Mouse (Mus musculus): ENCODE results near the gene 4933417A18Rik.
"Not testable (repeated sequence)": the region's sequence is repeated elsewhere in the genome, so short reads cannot be mapped to it uniquely, and the experiment has no call there.

The 4933417A18Rik gene

DNA sequence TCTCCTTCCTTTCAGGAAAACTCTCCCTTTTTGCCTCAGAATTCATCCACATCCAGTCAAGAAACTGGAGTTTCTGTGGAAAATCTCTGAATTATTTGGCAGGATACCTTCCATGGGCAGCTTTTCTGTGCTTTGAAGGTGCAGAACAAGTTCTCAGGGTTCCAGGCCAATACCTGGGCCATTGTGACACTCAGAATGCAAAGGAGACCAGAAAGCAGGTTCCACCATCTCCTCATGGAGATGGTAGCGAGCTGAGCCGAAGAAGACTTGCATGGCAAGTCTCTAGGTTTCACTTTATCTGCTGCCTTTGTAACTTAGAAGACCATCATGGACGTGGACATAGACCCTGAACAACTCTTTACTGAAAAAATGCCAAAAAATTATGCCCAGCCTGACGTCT, at the start of gene 4933417A18Rik, which contains the start of gene Fam217a:
4933417A18Rik (plus strand) TSS at position 200 of the 400 bp plus-strand sequence.
Fam217a (minus strand) TSS at position 101 of the 400 bp plus-strand sequence.
- DNase-seq (ENCODE audit: low spot score) = no peak

DNA sequence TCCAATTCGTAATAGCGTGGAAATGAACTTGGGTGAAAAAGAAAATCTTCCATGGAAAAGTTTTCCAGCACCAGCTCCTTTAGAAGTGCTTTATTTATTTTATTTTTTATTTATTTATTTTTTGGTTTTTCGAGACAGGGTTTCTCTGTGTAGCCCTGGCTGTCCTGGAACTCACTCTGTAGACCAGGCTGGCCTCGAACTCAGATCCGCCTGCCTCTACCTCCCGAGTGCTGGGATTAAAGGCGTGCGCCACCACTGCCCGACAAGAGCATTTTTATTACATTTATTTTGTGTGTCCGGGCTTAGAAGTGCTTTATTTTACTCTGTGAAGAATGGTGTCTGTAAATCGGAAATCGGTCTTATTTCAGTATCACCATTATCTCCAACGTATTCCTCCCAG, 49.5 kb upstream of the 4933417A18Rik start:
- not testable (repeated sequence) for DNase-seq (ENCODE audit: low spot score)

DNA sequence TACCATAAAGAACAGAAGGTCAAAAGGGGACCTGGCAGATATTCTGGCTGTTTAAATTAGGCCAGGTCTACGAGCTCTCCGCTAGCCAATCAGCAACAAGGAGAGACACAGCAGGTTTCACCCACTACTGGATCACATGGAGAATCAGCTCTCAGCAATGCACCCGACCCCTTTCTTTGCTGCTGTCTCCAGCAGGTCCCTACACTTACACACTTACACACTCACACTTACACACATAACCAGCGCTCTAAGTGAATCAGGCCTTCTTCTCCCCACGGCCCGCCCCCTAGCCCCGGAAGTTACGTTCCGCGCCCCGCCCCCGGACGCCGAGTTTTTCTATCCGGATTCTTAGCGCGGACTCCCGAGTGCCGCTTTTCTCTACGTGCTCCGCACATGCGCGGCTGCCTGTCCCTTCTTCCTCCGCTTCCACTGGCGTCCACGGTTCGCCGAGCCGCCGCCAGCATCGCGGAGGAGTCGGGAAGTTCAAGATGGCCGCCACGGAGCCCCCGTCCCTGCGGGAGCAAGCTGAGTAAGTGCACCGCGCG, 49.0 kb upstream of the 4933417A18Rik start, which contains the start of gene Prpf4b:
Prpf4b (plus strand) TSS at position 137 of the 545 bp plus-strand sequence.
- DNase-seq (ENCODE audit: low spot score) = peak; percentile 94

DNA sequence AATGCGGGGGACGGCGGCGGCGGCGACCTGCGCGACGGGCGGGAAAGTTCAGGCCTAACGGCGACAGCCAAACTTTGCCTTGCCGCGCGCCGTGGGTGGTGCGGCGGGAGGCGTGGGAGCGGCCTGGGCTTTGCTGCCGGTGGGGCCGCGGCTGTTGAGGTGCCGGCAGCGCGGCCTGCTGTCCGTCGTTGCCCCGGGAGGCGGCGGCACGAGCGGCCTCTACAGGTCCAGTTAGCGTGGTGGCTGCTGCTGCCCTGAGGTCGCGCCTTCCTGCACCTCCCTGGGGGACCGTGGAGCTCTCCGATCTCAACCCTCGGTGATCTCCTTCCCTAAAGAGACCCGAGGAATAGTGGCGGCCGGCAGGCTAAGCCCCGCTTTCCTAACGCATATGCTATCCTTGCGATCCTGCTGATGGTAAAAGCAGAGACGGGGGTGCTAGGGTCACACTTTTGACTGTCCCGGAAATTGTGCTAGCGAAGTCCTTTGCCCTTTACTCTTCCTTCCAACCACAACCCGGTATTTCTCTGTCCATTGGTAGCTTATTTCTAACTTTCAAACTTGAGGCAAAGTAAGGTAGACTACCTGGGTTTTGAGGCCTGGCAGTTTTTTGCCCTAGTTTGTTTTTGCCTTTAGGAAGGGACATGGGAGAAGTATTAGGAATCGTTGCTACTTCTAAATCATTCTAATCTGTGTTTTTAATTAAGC, 48.3 kb upstream of the 4933417A18Rik start:
- DNase-seq (ENCODE audit: low spot score) = peak; percentile 76

DNA sequence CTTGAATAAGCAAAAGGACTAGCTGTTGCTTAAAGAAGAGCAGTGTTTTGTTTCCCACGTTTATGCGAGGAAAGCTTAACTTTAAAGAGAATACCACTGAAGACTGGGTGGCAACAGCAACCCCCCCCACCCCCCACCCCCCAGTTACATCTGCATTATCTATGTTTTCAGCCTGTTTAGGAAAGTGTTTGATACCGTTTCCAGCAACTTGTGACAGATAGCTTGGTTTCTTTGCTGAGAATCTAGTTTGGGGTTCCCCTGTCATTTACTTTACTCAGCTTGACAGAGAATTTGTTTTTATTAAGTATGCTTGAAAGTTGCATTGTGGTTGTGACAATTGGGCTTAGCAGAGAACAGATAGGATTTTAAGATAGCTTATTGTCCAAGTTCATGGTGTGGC, 47.7 kb upstream of the 4933417A18Rik start:
- no peak for DNase-seq (ENCODE audit: low spot score)

DNA sequence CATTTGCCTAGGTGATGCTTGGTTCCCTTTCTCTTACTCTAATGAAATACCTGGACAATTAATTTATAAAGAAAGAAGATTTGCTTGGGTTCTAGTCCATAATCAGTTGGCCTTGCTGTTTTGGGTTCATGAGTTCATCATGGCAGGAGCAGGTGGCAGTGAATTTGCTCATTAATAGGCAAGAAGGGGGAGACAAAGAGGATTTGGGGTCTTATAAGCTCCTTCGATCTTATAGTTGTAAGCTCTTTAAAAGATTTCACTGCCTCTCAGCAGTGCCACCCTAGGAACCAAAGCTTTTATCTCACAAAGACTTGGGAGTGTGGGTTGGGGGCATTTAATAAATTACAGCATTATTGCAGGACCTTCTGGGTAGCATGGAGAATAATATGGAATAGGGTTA, 31.3 kb upstream of the 4933417A18Rik start:
- no peak for DNase-seq (ENCODE audit: low spot score)

DNA sequence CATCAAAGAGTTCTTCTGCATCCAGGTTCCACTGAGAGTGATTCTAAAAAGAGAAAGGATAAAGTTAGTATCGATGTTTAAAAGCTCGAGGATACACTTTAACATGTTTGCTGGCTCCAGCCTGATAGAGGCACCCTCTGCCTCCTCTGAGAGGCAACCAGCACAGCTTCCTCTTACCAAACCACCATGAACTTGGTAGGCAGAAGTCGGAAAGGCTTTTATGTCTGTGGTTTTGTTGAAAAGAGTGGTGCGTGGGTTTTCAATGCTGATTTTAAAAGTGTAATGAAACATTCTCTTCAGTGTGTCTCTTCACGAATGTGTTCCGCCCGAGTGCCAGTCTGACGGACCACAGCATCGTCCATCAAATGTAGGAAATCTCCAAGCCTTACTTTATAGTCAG, 9.6 kb upstream of the 4933417A18Rik start:
- no peak for DNase-seq (ENCODE audit: low spot score)

DNA sequence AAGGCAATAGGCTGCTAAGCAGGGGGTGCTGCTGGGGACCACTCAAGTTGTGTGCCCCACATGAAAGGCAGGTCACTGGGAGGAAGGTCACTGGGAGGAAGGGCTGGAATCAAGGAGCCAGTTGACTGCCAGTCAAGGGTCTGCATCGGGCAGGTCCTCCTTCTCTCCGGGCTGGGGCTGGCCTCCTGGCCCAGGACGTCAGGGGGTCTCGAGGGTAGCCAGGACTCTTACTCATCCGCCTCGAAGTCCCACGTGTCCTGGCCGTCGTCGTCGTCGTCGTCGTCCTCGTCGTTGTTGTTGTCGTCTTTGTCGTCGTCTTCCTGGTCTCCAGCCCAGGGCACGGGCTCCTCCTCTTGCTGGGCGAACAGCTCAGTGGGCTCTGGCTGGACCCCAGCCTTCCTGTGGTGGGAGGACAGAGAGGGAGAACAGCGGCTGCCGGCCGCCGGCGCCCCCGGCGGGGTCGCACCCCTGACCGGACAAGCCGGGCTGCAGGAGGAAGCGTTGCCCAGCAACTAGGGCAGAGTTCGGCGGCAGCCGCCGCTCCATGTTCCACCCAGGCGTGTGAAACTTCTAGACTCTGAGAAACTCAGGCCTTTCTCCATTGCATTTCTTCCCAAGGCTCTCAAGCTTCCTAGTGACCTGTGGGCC, 7.6 kb upstream of the 4933417A18Rik start:
- DNase-seq (ENCODE audit: low spot score) = peak; percentile 58

DNA sequence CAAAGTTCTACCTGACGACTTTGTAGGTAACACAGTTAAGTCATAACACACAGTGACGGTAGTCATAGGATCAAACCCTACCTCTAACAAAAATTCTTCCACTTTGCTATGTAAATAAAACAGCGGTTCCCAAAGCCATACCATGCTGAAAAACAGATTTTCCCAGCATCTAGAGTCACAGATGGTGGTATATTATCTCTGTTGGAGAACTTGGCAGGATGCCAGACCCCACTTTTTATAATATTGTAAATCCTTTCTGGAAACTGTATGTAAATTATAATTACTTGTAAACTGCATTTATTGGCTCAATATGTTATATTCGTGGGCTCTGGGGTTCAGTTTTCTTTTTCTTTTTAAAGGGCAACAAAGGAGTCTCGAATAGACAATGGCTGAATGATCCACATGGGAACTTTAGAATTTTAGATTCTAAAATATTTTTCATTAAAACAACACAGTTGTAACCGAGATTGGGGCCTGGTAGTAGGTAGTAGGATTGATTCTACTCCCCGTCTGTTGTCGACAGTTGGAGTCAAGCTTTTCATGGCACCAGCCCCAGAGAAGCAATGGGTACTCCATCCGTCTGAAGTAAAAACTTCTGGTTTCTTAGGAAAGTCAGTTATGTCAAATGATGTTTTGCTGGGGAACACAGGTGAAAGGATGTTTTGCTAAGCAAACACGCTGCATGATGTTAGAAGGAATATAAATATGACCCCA, 10.9 kb downstream of the 4933417A18Rik start:
- DNase-seq (ENCODE audit: low spot score) = no peak

DNA sequence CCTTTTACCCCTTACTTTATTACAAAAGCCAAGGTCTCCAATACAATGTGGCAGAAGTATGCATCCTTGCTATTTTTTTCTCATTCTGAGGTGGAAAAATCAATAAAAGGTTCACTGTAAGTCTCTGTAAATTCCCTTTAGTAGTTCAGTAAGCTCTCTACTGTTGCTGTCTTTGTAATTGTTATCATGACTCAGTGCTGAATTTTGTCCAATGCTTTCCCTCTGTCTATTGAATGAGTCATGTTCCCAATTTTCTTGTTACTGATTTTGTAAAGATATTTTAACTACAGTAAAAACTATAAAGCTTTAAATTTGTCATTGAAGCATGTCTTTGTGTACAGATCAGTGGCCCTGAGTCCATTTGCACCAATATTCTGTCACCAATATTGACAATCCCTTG, 18.2 kb downstream of the 4933417A18Rik start:
- DNase-seq (ENCODE audit: low spot score) = no peak

DNA sequence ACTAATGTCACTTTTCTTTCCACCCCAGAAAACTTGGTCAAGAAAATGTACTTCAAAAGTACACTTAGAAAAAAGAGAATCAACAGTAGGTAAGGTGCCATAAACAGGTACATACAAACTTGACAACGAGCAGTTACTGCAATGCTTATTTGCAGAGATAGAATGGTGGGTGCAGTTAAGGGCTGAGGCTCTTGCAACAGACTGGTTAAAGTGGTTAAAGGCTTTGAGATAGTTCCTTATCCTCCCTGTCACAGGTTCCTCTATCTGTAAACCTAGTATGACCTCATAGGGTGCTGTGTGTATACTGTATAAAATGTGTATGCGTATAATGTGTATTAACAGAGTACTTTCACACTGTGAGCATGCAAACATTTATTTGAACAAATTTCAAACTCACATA, 27.2 kb downstream of the 4933417A18Rik start:
- not testable (repeated sequence) for DNase-seq (ENCODE audit: low spot score)

DNA sequence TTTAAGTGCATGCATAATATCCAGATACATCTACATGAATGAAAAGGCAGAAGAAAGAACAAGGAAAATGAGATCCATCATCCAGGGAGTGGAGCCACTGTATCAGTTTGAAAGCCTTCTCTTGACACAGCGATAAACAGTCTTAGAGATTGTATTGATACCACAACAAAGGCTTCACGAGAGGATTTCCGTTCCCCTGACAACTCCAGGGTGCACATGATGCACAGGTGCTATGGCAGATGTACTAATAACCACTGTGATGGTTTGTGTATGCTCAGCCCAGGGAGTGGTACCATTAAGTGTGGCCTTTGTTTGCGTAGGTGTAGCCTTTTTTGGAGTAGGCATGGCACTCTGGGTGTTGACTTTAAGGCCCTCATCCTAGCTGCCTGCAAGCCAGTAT, 32.7 kb downstream of the 4933417A18Rik start:
- no peak for DNase-seq (ENCODE audit: low spot score)

DNA sequence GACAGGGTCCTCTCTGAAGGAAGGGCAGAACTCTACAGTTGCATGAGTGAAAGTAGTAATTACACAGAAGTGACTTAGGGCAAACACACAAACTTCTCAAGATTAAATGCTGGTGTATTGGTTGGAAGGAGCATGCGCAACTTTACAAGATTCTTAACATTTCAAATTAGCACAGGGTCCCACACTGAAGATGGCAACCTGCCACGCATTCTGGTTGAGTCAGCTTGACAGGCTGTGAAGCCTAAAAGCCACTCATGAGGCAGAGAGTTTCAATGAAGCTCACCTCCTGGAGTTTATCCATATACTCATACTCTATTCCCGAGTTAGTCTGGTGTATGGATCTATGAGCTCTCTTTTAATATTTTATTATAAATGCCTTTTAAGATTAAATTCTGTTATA, 33.9 kb downstream of the 4933417A18Rik start:
- DNase-seq (ENCODE audit: low spot score) = not testable (repeated sequence)

DNA sequence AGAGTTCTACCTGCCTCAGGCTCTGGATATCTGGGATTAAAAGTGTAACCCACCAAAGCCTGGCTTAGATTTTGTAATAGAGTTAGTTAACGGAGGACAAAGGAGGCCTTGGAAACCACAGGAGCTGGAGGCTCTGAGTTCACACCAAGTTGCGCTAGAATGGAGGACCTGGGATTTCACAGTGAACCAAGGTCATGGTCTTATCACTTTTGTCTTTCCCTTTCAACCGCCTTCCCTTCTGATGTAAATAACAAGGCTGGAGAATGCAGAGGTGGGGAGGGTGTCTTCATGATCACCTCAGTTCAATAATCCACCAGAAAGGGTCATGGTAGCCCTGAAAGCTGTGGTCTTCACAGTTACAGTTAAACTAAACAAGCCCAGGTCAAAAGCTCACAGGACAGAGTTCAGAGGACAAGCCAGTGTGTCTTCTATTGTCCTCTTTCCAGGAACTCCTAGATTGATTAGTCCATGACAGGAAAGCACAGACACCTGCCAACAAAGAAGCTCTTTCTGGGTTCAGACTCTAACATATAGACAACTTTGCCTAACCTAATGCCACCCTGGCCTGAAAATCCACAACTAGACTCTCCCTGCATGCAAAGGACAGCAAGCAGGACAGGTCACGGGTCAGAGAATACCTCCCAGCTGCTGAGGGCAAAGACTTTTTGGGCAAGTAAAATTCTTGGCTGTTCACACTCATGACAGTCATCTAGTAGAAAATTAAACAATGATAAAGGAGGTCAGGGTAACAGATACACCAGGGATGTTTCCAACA, 37.0 kb downstream of the 4933417A18Rik start:
- DNase-seq (ENCODE audit: low spot score) = no peak

DNA sequence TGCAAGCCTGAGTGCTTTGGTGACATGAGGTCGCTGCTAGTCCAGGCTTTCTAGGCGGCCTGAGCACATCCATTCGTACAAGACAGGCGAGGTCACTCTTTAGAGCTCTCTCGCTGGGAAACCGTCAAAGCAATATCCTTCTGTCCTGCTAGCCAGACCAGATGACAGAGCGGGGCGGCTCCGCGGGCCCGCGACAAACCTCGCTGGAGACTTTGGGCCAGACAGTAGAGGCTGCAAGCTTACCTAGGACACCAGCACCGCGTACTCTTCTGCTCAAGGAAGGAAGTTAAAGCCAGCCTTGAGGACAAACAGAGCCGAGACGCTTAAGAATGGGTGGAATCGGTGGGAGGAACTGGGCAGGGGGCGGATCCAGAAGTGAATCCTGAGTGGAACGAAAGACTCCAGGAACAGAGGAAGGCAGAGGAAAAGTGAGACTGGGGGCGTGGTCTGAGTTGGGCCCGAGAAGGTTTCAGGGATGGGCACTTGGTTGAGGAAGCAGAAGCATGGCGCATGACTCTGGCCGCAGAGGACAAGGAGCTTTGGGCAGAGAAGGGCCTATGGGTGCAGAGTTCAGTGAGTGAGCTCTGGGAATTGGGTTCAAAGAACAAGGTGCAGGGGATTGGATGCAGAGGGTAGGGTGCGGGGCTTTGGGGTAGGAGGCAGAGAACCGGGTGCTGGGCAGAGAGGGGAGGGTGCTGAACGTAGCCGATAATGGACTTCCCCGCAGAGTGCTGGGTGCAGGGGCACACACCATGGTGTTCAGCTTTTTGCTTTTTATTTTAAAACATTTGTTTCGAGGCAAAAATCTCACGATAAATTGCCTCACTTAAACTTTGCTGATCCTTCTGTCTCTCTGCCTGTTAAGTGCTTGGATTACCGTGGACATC, 39.5 kb downstream of the 4933417A18Rik start, which contains the start of gene Eci3:
Eci3 (minus strand) TSS at position 300 of the 887 bp plus-strand sequence.
- peak; percentile 72 for DNase-seq (ENCODE audit: low spot score)

DNA sequence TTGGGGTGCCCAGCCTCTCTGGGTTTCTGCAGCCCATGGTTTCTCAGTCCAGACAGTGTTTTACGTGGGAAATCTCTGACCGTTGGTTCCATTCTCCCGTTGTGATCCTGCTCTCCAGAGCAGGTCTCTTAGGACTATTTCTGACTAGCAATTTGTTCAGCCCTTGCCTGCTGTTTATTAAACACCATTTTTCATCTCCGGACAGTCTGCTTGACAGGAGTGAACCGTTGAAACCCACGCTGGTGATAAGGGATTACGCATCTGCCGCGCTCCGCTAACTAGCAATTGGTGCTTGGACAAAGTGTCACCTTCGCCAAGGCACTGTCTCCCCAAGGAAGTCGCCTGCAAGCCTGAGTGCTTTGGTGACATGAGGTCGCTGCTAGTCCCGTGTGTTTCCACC, 40.2 kb downstream of the 4933417A18Rik start:
- peak; percentile 23 for DNase-seq (ENCODE audit: low spot score)

DNA sequence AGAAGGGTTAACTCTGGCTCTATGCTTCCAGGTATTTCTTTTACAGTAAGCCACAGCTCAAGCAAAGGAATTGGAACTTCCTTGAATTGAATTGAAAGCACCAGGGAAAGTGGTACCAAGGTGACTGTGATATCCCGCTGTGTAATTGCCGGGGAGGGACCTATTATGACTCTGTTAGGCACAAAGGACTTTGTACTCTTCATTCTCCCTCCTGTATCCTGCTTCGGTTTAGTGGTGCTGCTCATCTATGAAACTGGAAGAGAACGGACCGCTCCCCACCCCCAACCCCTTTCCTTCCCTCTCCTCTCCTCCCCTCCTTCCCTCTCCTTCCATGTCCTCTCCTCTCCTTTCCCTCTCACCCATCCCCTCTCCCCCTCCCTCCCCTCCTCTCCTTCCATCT, 40.7 kb downstream of the 4933417A18Rik start:
- DNase-seq (ENCODE audit: low spot score) = peak; percentile 12

DNA sequence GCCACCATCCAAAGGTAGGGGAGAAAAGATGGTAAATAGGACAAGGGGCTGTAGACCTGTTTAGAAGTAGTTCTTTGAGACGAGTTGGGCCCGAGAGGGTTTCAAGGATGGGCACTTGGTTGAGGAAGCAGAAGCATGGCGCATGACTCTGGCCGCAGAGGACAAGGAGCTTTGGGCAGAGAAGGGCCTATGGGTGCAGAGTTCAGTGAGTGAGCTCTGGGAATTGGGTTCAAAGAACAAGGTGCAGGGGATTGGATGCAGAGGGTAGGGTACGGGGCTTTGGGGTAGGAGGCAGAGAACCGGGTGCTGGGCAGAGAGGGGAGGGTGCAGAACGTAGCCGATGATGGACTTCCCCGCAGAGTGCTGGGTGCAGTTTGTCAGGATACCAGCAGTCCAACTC, 41.4 kb downstream of the 4933417A18Rik start:
- DNase-seq (ENCODE audit: low spot score) = not testable (repeated sequence)

DNA sequence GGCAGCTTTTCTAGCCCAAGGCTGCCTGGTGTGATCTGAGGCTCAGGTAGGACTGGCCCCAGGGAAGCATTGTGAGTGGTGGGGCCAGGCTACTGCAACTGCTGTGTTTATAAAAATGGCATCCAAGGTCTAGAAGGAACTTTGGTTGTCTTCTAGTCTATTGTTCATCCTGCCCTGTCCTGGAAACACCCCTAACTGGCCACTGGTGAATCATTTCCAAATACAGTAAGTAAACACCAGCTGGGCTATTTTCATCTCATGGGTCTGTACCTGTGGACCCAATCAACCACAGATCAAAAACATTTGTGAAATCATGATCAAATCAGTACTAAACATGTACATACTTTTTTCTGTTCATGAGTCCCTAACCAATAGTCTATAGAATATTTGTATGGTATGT, 48.2 kb downstream of the 4933417A18Rik start:
- not testable (repeated sequence) for DNase-seq (ENCODE audit: low spot score)

DNA sequence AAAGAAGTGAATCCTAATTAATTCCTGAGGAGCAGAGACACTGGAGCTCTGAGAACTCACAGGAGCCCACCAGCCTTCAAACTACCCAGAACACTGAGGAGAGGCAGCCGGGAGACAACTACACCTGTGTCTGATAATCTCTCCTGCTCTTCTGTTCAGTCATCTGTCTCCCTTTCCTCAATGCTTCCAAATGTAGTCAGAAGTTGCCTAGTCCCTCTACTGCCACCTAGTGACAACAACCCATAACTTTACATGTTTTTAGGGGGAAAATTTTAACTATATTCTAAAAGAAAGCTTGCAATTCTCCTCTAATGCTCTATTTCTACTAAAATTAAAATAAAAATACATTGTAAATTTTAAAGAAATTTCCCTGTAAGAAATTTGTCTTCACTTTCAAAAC, 48.9 kb downstream of the 4933417A18Rik start:
- peak; percentile 72 for DNase-seq (ENCODE audit: low spot score)

DNA sequence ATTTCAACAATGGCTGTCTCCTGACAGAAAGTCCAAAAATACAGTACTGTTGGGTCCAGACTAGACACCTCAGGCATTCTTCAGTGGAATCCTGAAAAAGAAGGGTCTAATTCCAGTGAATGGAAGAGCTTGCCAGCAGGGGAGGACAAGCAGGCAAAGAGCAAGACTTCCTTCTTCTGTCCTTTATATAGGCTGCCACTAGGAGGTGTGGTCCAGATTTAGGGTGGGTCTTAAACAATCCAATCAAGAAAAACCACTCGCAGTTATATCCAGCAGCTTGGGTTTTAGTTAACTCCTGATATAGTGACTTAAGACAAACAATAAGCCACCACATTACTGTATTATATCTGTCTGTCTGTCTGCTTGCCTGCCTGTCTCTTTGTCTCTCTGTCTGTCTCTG, 49.6 kb downstream of the 4933417A18Rik start:
- no peak for DNase-seq (ENCODE audit: low spot score)

Data from embryo, embryonic 10.5 days (tissue).